Mouse (Mus musculus): Measurements from ENCODE around the gene Tmem156. TPM values are rescaled to one million over a fixed set of nuclear protein-coding genes. Genes with fewer than 3 reads are reported as not detected.
A peak's percentile ranks its signal among the peaks of the same experiment; 100 is the strongest.

Gene Tmem156
- polyA plus RNA-seq, 1 experiment from 2014 or later, result 1.9 TPM

- no peak for ATAC-seq (ENCODE audit: insufficient read depth, low FRiP score)
- Histone ChIP-seq H3K9ac (ENCODE audit: low read length) (no peak overlapping the region), H3K27ac (ENCODE audit: low read length) (no peak overlapping the region)
Observed at GRCm38 (mm10) chr5:65046442-65047284, 45.3 kb downstream of the Tmem156 start.

GRCm38 (mm10) chr5:65045642-65046370 is 46.1 kb downstream of the Tmem156 start:
- Histone ChIP-seq H3K9ac (ENCODE audit: low read length) (no peak overlapping the region), H3K9me3 (replicated peaks; ENCODE audit: control insufficient read depth, low read length) (no peaks in the 10 kb centered on the region), H3K4me1 (ENCODE audit: control insufficient read depth, insufficient read depth, low read length) (no peaks in the 10 kb centered on the region), H3K4me2 (ENCODE audit: low read depth, low read length) (no peak overlapping the region), H3K27me3 (ENCODE audit: control insufficient read depth, insufficient read depth, low read length) (no peaks in the 10 kb centered on the region), H3K4me3 (replicated peaks; ENCODE audit: low read length) (no peak overlapping the region), H3K36me3 (ENCODE audit: control insufficient read depth, insufficient read depth, low read length) (no peaks in the 10 kb centered on the region), H3K27ac (ENCODE audit: low read length) (no peak overlapping the region)
- 78% methylated on average over 6 of the region's 6 CpGs for WGBS
- no peak for ATAC-seq (ENCODE audit: insufficient read depth, low FRiP score)

More at GRCm38 (mm10) chr5:65046442-65047284, 45.3 kb downstream of the Tmem156 start:
- WGBS, result 60% methylated on average over 12 of the region's 12 CpGs
- no peaks in the 10 kb centered on the region for H3K27me3 ChIP-seq (ENCODE audit: control insufficient read depth, insufficient read depth, low read length)
- H3K4me2 ChIP-seq (ENCODE audit: low read depth, low read length), result no peak overlapping the region
- H3K4me3 ChIP-seq (replicated peaks; ENCODE audit: low read length), result no peak overlapping the region
- H3K9me3 ChIP-seq (replicated peaks; ENCODE audit: control insufficient read depth, low read length), result no peaks in the 10 kb centered on the region
- no peaks in the 10 kb centered on the region for H3K4me1 ChIP-seq (ENCODE audit: control insufficient read depth, insufficient read depth, low read length)
- no peaks in the 10 kb centered on the region for H3K36me3 ChIP-seq (ENCODE audit: control insufficient read depth, insufficient read depth, low read length)

- no peaks in the 10 kb centered on the region for H3K36me3 ChIP-seq (ENCODE audit: control insufficient read depth, insufficient read depth, low read length)
- H3K27me3 ChIP-seq (ENCODE audit: control insufficient read depth, insufficient read depth, low read length), result no peaks in the 10 kb centered on the region
- 69% methylated on average over 11 of the region's 11 CpGs for WGBS
- no peak overlapping the region for H3K4me3 ChIP-seq (replicated peaks; ENCODE audit: low read length)
- peaks cover 1% of the 10 kb centered on the region for H3K4me1 ChIP-seq (ENCODE audit: control insufficient read depth, insufficient read depth, low read length)
- H3K27ac ChIP-seq (ENCODE audit: low read length), result no peak overlapping the region
- no peak overlapping the region for H3K9ac ChIP-seq (ENCODE audit: low read length)
- no peak for ATAC-seq (ENCODE audit: insufficient read depth, low FRiP score)
- H3K9me3 ChIP-seq (replicated peaks; ENCODE audit: control insufficient read depth, low read length), result no peaks in the 10 kb centered on the region
- H3K4me2 ChIP-seq (ENCODE audit: low read depth, low read length), result no peak overlapping the region
Observed at GRCm38 (mm10) chr5:65043407-65043895, 48.5 kb downstream of the Tmem156 start.

GRCm38 (mm10) chr5:65040463-65040862 is 51.5 kb downstream of the Tmem156 start:
- Histone ChIP-seq H3K36me3 (ENCODE audit: control insufficient read depth, insufficient read depth, low read length) (0 out of 2 replicates have a peak, but pooled peaks cover 4% of the 10 kb centered on the region), H3K4me3 (replicated peaks; ENCODE audit: low read length) (no peak overlapping the region), H3K27me3 (ENCODE audit: control insufficient read depth, insufficient read depth, low read length) (no peaks in the 10 kb centered on the region), H3K9me3 (replicated peaks; ENCODE audit: control insufficient read depth, low read length) (no peaks in the 10 kb centered on the region), H3K4me2 (ENCODE audit: low read depth, low read length) (no peak overlapping the region), H3K4me1 (ENCODE audit: control insufficient read depth, insufficient read depth, low read length) (peaks cover 4% of the 10 kb centered on the region), H3K9ac (ENCODE audit: low read length) (no peak overlapping the region), H3K27ac (ENCODE audit: low read length) (no peak overlapping the region)
- ATAC-seq (ENCODE audit: insufficient read depth, low FRiP score), result no peak
- WGBS, result 61% methylated on average over 5 of the region's 5 CpGs

GRCm38 (mm10) chr5:65038811-65039571 is 52.9 kb downstream of the Tmem156 start:
- Histone ChIP-seq H3K9me3 (replicated peaks; ENCODE audit: control insufficient read depth, low read length) (no peaks in the 10 kb centered on the region), H3K4me1 (ENCODE audit: control insufficient read depth, insufficient read depth, low read length) (peaks cover 4% of the 10 kb centered on the region), H3K4me3 (replicated peaks; ENCODE audit: low read length) (no peak overlapping the region), H3K27ac (ENCODE audit: low read length) (peak overlapping the region; percentile 29), H3K36me3 (ENCODE audit: control insufficient read depth, insufficient read depth, low read length) (0 out of 2 replicates have a peak, but pooled peaks cover 10% of the 10 kb centered on the region), H3K9ac (ENCODE audit: low read length) (no peak overlapping the region), H3K4me2 (ENCODE audit: low read depth, low read length) (0 out of 2 replicates have a peak overlapping the region, but pooled peaks have one; percentile 2), H3K27me3 (ENCODE audit: control insufficient read depth, insufficient read depth, low read length) (no peaks in the 10 kb centered on the region)
- ATAC-seq (ENCODE audit: insufficient read depth, low FRiP score), result no peak
- 62% methylated on average over 11 of the region's 11 CpGs for WGBS

- Histone ChIP-seq H3K4me2 (ENCODE audit: low read depth, low read length) (no peak overlapping the region), H3K27ac (ENCODE audit: low read length) (no peak overlapping the region; the same call in 1 of the 2 replicates), H3K4me1 (ENCODE audit: control insufficient read depth, insufficient read depth, low read length) (peaks cover 4% of the 10 kb centered on the region), H3K36me3 (ENCODE audit: control insufficient read depth, insufficient read depth, low read length) (0 out of 2 replicates have a peak, but pooled peaks cover 11% of the 10 kb centered on the region), H3K9me3 (replicated peaks; ENCODE audit: control insufficient read depth, low read length) (no peaks in the 10 kb centered on the region), H3K9ac (ENCODE audit: low read length) (no peak overlapping the region), H3K4me3 (replicated peaks; ENCODE audit: low read length) (no peak overlapping the region), H3K27me3 (ENCODE audit: control insufficient read depth, insufficient read depth, low read length) (no peaks in the 10 kb centered on the region)
- no peak for ATAC-seq (ENCODE audit: insufficient read depth, low FRiP score)
- WGBS, result 64% methylated on average over 9 of the region's 9 CpGs
Observed at GRCm38 (mm10) chr5:65038305-65038704, 53.6 kb downstream of the Tmem156 start.

GRCm38 (mm10) chr5:65036597-65036996 is 55.3 kb downstream of the Tmem156 start:
- no peak overlapping the region for H3K4me2 ChIP-seq (ENCODE audit: low read depth, low read length)
- no peak overlapping the region for H3K27ac ChIP-seq (ENCODE audit: low read length)
- no peak overlapping the region for H3K4me3 ChIP-seq (replicated peaks; ENCODE audit: low read length)
- H3K27me3 ChIP-seq (ENCODE audit: control insufficient read depth, insufficient read depth, low read length), result no peaks in the 10 kb centered on the region
- 74% methylated on average over 13 of the region's 13 CpGs for WGBS
- H3K9me3 ChIP-seq (replicated peaks; ENCODE audit: control insufficient read depth, low read length), result no peaks in the 10 kb centered on the region
- H3K36me3 ChIP-seq (ENCODE audit: control insufficient read depth, insufficient read depth, low read length), result 0 out of 2 replicates have a peak, but pooled peaks cover 11% of the 10 kb centered on the region
- H3K9ac ChIP-seq (ENCODE audit: low read length), result no peak overlapping the region
- ATAC-seq (ENCODE audit: insufficient read depth, low FRiP score), result no peak
- peaks cover 4% of the 10 kb centered on the region for H3K4me1 ChIP-seq (ENCODE audit: control insufficient read depth, insufficient read depth, low read length)

GRCm38 (mm10) chr5:65028019-65028418 is 63.9 kb downstream of the Tmem156 start:
- Histone ChIP-seq H3K4me1 (ENCODE audit: control insufficient read depth, insufficient read depth, low read length) (no peaks in the 10 kb centered on the region), H3K4me2 (ENCODE audit: low read depth, low read length) (no peak overlapping the region), H3K9me3 (replicated peaks; ENCODE audit: control insufficient read depth, low read length) (no peaks in the 10 kb centered on the region), H3K27ac (ENCODE audit: low read length) (no peak overlapping the region), H3K9ac (ENCODE audit: low read length) (no peak overlapping the region), H3K36me3 (ENCODE audit: control insufficient read depth, insufficient read depth, low read length) (peaks cover 7% of the 10 kb centered on the region; the same call in 1 of the 2 replicates), H3K27me3 (ENCODE audit: control insufficient read depth, insufficient read depth, low read length) (no peaks in the 10 kb centered on the region), H3K4me3 (replicated peaks; ENCODE audit: low read length) (no peak overlapping the region)
- 40% methylated on average over 9 of the region's 9 CpGs for WGBS
- ATAC-seq (ENCODE audit: insufficient read depth, low FRiP score), result no peak

Measured in stomach, embryonic 16.5 days (tissue).